Mouse (Mus musculus): ENCODE data around the gene Hspd1. TPM values are rescaled to one million over a fixed set of nuclear protein-coding genes. Genes with fewer than 3 reads are reported as not detected.

Gene Hspd1
- total RNA-seq, 2 experiments from 2014 or later, result 158 to 177 TPM

- DNase-seq, result peak; percentile 98 to 99
- intact Hi-C loops (cut with DNase I), result loop anchor here (2.0 kb wide), 1 partner anchor 26 kb away; the partner anchor contains the start of gene Sf3b1
Observed at GRCm38 (mm10) chr1:55052355-55052953, 35.6 kb downstream of the Hspd1 start, which contains the start of gene Coq10b. TSS of gene Coq10b (plus strand) at chr1:55052770.

GRCm38 (mm10) chr1:55051671-55052070, 36.4 kb downstream of the Hspd1 start:
- intact Hi-C loops (cut with DNase I), result loop anchor here (2.0 kb wide), 1 partner anchor 25 kb away; the partner anchor contains the start of gene Sf3b1
- no peak for DNase-seq

- no peak for DNase-seq
- intact Hi-C loops (cut with DNase I), result no loop called here
Observed at GRCm38 (mm10) chr1:55048841-55049587, 39.0 kb downstream of the Hspd1 start.

- intact Hi-C loops (cut with DNase I), result no loop called here
- no peak for DNase-seq
Observed at GRCm38 (mm10) chr1:55043164-55043563, 44.9 kb downstream of the Hspd1 start.

GRCm38 (mm10) chr1:55042246-55042645, 45.8 kb downstream of the Hspd1 start:
- no peak for DNase-seq

GRCm38 (mm10) chr1:55041691-55042090, 46.4 kb downstream of the Hspd1 start:
- intact Hi-C loops (cut with DNase I), result no loop called here
- no peak for DNase-seq

More at GRCm38 (mm10) chr1:55042246-55042645, 45.8 kb downstream of the Hspd1 start:
- intact Hi-C loops (cut with DNase I), result no loop called here

- intact Hi-C loops (cut with DNase I), result no loop called here
- DNase-seq, result no peak
Observed at GRCm38 (mm10) chr1:55039944-55040343, 48.1 kb downstream of the Hspd1 start.

GRCm38 (mm10) chr1:55031026-55031779, 56.8 kb downstream of the Hspd1 start:
- intact Hi-C loops (cut with DNase I), result no loop called here
- no peak for DNase-seq

GRCm38 (mm10) chr1:55029446-55029845, 58.6 kb downstream of the Hspd1 start:
- intact Hi-C loops (cut with DNase I), result no loop called here
- DNase-seq, result no peak

- no peak for DNase-seq
- intact Hi-C loops (cut with DNase I), result no loop called here
Observed at GRCm38 (mm10) chr1:55028512-55029249, 59.4 kb downstream of the Hspd1 start.

GRCm38 (mm10) chr1:55027966-55028365, 60.1 kb downstream of the Hspd1 start:
- intact Hi-C loops (cut with DNase I), result loop anchor here (2.0 kb wide), 1 partner anchor 25 kb away; the partner anchor contains the start of gene Coq10b

More at GRCm38 (mm10) chr1:55027966-55028365, 60.1 kb downstream of the Hspd1 start:
- no peak for DNase-seq

Other genes starting within 250 kb of the Hspd1 start
- gene Ankrd44, start 161.9 kb downstream of the Hspd1 start, total RNA-seq (2021), result 1 to 10 TPM; 5.1 to 6.2 TPM
- gene Sf3b1, start 60.8 kb downstream of the Hspd1 start, total RNA-seq (2021), result 10 to 100 TPM; 46.0 to 51.8 TPM
- gene Coq10b, start 35.5 kb downstream of the Hspd1 start, total RNA-seq (2021), result 10 to 100 TPM; 13.9 to 30.6 TPM
- gene Hspe1, start 111 bp downstream of the Hspd1 start, total RNA-seq (2021), result 10 to 100 TPM; 77.6 to 87.8 TPM
- 10 to 100 TPM; 36.0 to 41.8 TPM for gene Mob4, start 43.0 kb upstream of the Hspd1 start, total RNA-seq (2021)
- gene Rftn2, start 138.5 kb upstream of the Hspd1 start, total RNA-seq (2021), result 1 to 10 TPM; 2.9 to 3.7 TPM
- 1 to 10 TPM; 2.4 to 3.1 TPM for gene Mars2, start 148.9 kb upstream of the Hspd1 start, total RNA-seq (2021)